Mouse (Mus musculus): Measurements from ENCODE around the gene Relch.
A peak's percentile ranks its signal among the peaks of the same experiment; 100 is the strongest.
"Not testable (repeated sequence)": the region's sequence is repeated elsewhere in the genome, so short reads cannot be mapped to it uniquely, and the experiment has no call there.

Relch gene

DNA sequence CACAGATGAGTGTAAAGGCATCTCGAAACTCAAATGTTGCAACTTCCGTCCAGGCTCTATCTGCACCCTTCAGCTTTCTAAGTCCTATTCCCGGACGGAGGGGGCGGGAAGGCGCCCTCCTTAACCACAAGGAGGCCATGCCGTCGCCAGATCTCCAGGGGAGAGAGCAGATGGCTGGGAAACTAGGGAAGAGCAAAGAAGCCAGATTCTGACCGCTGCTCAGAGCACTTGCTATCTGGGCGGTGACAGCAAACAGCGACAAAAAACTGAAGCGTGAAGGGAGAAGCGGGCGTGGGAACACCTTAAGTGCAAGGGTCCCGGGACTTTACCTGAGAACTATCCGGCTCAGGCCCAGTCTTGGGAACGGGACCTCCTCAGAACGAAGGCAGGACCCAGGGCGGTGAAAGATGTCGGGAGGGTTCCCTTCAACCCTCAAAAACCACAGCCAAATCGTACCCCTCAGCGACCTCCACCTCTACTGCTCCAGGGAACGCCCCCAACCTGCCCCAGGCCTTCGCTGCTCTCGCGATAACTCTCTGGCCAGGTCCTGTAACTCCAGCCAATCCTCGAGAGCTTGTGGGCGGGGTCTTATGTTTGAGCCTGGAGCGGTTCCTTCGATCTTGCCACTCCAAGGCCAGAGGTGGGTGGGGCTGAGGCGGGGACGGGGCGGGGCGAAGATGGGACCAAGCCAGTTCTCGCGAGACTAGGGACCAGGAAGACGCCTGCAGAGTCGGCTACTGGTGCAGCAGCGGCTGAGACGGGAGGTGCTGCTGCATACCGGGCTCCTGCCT lies at the start of gene Relch, which contains the start of gene Pign:
Relch (plus strand) TSS at position 691 of the 791 bp plus-strand sequence.
Pign (minus strand) TSS at position 507 of the 791 bp plus-strand sequence.
- peak; percentile 99 for DNase-seq (ENCODE audit: extremely low spot score)

DNA sequence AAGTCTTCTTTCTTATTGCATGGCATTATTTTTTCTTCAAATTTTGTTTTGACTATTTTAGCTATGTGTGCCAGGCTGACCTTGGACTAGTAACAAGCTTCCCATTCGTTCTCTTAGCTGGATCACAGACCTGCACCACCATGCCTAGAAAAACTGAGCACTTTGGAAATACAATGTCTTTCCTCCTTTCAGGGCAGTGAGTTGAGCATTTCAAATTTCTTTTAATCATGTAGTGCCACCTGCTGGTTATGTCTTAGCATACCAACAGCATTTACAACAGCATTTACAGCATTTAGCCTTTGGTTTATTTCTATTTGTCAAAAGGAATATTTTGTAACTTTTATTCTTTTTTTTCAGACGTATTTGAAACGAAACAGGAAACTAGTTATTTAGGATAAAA lies 33.2 kb upstream of the Relch start:
- peak; percentile 42 for DNase-seq (ENCODE audit: extremely low spot score)

DNA sequence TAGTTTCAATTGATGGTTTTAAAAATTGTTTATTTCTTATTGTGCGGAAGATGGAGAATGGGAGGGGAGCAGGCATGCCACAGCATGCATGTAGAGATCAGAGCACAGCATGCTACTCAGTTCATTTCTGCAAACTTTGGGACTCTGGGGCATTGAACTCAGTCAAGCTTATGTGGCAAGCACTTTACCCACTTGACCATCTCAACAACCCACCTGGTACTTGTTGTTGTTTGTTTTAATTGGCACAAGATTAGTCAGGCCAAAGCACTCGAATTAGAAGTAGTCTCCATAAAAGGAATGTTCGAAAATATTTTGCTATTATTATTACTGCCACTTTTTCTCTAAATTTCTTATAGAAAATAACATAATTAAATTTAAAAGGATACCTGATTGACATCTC lies 19.6 kb upstream of the Relch start:
- no peak for DNase-seq (ENCODE audit: extremely low spot score)

DNA sequence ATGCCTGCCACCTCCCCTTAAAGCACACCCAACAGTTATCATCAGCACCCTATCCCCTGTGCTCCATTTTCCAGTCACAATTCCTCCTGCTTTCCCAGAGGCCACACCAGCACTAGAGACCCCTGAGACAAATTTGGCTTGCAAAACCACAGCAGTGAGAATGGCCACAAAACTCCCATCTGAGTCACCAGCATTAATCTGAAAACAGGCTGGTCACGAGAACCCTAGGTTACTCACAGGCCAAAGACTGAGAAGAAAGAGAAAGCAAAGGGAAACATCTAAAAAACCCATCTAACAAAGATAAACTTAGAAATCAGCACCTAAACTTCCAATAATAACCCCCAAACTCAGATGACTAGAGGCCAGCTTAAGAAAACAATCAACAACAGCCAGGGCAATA lies 13.0 kb upstream of the Relch start:
- no peak for DNase-seq (ENCODE audit: extremely low spot score)

GRCm38 (mm10) chr1:105653981-105654380 lies 9.7 kb upstream of the Relch start:
- DNase-seq (ENCODE audit: extremely low spot score): no peak

DNA sequence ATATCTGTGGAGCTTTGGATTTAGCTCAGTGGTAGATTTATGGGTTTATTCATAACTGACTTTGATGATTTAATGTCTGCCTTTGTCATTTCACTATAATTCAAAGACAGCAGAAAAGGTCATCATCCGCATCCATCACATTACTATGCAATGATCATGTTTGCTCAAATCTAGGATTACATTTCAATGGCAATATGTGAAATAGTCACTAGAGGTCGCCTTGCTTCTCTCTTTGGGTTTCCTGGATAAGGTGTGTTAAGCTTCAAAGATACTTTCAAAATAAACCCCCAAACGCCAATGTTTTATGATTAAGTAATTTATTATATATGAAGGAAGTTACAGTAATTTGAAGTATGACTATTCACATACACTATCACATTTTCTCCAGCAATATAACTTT lies 3.6 kb upstream of the Relch start:
- DNase-seq (ENCODE audit: extremely low spot score): no peak

- DNase-seq (ENCODE audit: extremely low spot score): no peak
Observed at GRCm38 (mm10) chr1:105662820-105663170, 866 bp upstream of the Relch start.

DNA sequence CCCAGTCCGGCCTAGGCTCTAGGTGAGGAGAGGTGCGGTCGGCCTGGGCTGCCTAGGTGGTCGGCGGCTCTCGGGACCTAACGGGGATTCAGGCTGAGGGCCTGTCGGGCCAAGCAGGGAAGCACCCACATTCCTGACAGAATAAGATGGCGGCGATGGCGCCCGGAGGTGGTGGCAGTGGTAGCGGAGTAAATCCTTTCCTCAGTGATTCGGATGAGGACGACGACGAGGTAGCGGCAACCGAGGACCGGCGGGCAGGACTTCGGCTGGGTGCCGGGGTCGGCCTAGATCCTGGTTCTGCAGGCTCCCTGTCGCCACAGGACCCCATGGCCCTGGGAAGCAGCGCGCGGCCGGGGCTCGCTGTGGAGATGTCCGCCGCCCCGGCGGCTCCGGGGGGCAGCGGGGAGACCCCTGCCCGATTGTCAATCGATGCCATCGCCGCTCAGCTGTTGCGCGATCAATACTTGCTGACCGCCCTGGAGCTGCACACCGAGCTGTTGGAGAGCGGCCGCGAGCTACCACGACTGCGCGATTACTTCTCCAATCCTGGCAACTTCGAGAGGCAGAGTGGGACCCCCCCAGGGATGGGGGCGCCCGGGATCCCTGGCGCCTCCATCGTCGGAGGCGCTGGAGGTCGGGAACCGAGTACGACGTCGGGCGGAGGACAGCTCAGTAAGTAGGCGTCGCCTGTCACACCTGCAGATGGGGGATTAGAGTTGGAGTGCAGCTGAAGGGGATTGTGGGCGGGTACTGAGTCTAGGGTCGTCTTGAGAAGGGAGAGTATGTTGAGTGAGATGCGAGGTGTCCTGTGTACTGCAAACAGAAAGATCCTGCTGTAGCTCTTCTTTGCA lies 526 bp downstream of the Relch start:
- DNase-seq (ENCODE audit: extremely low spot score): peak; percentile 20

GRCm38 (mm10) chr1:105669700-105670099 lies 6.0 kb downstream of the Relch start:
- no peak for DNase-seq (ENCODE audit: extremely low spot score)

- no peak for DNase-seq (ENCODE audit: extremely low spot score)
Observed at GRCm38 (mm10) chr1:105674763-105675162, 11.1 kb downstream of the Relch start.

GRCm38 (mm10) chr1:105680587-105680986 lies 16.9 kb downstream of the Relch start:
- DNase-seq (ENCODE audit: extremely low spot score): no peak

- DNase-seq (ENCODE audit: extremely low spot score): no peak
Observed at GRCm38 (mm10) chr1:105685501-105685900, 21.8 kb downstream of the Relch start.

GRCm38 (mm10) chr1:105695581-105695980 lies 31.9 kb downstream of the Relch start:
- DNase-seq (ENCODE audit: extremely low spot score): no peak

- DNase-seq (ENCODE audit: extremely low spot score): no peak
Observed at GRCm38 (mm10) chr1:105700984-105701530, 37.4 kb downstream of the Relch start.

DNA sequence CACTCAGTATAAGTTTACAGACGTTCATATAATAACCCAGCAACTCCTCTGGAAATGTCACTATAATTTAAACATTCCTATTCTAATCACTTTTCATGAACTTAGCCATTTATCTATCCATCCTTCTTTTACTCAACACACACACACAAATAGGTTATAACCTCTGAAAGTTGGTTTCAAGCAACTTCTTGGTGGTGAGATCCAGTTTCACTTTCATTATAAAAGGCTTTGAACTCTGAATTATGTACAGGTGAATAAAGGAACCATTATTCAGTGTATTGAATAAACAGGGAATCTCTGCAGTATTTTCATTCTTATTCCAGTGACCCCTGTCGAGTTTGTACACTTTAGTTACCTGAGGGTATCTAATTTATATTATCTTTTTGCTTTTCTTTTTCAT lies 45.8 kb downstream of the Relch start:
- DNase-seq (ENCODE audit: extremely low spot score): no peak

- no peak for DNase-seq (ENCODE audit: extremely low spot score)
Observed at GRCm38 (mm10) chr1:105711227-105711626, 47.6 kb downstream of the Relch start.

DNA sequence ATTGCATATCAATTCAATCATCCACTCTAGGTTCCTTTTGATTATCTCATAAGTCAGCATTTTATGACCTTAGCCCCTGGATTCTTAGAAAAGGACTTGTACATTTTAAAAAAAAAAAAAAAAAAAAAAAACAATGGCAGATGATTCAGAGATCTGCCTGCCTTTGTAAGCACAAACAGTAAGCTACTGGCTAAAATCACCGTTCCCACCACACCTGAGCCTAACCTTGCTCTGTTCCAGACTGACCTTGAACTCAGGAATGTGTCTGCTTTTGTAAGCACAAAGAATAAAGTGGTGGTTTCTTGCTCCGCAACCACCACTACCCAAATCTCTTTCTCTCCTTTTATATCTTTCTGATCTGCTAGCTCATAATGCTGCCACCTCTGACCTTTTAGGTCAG lies 49.2 kb downstream of the Relch start:
- DNase-seq (ENCODE audit: extremely low spot score): no peak

DNA sequence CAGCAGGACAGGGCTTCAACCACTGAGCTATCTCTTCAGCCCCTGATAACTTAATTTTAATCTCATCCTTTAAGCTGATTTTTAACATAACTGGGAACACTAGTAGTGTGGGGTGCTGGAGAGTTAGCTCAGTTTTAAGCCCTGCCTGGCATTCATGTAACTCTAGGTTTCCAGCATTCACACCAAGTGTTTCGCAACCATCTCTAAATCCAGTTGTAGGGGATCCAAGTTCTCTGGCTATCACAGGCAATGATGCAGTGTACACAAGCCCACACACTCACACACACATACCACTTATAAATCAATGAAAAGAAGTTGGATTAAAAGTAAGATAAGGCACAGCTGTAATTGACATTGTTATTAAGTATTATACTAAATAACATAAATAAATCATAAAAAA lies 54.7 kb downstream of the Relch start:
- no peak for DNase-seq (ENCODE audit: extremely low spot score)

DNA sequence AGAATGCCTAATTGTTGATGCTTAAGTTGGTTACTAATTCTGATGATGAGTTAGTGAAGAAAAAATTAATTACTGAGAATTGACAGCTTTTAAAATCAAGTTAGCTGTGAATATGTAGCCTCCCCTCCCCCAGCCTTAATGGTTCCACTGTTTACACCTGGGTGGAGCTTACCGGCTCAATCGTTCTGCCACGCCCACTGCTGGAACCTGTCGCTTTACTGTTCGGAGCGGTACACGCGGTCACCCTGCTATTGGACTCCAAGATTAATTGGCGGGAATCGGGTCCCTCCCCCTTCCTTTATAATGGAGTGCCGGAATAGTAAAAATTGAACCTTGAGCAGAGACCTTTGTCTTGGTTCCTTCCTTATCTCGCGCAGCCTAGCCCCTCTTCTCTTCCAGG lies 65.6 kb downstream of the Relch start:
- DNase-seq (ENCODE audit: extremely low spot score): not testable (repeated sequence)

DNA sequence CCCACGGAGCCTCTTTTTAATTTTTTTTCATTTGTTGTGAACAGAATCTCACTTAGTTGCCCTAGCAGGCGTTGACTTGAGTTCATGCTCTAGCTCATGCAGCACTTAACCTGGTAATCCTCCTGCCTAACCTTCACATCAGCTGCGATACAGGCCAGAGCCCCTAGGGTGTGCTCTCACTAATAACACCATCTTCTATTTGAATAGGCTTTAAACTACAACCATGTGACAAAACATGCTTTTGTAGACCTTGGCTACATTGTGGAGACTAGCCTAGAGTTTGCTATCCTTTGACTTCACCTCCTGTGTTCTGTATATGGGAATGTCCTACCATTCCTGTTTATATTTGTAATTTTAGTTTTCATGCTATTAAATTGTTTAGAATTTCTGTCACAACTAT lies 71.7 kb downstream of the Relch start:
- DNase-seq (ENCODE audit: extremely low spot score): no peak

DNA sequence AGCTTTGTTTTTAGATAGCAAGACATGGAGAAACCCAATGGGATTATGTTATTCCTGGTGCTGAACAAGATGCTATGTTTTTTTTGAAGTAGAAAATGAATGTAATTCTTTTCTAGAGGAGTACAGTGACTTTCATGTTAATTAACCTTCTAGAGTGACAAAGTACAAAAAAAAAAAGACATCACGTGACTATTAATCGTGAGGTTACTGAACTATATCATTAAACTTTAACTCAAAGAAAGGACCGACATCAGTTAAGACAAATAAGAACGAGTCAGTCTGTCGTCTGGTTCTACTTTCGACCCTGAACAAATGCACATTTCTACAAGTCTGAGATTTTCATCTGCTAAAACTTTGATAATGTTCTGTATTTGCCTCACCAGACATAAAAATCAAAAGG lies 74.7 kb downstream of the Relch start:
- no peak for DNase-seq (ENCODE audit: extremely low spot score)

GRCm38 (mm10) chr1:105739493-105739892 lies 75.8 kb downstream of the Relch start:
- DNase-seq (ENCODE audit: extremely low spot score): no peak

DNA sequence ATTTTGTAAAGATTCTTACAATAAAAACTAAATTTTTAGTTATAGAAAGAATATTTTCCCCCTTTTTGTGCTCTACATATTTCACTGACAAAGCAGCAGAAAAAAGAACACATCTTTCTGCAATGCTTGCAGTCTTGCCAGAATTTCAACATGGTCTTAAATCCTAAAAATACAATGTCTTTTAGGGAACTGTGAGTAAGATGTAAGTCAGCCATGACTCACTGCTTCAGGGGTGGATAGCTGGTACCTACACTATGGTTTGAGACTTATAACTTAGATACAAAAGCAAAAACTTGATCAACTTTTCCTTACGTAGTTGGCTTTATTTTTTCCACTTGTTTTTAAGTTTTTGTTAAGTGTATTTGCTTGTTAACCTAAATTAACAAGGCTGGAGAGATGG lies 78.8 kb downstream of the Relch start:
- DNase-seq (ENCODE audit: extremely low spot score): no peak

Measured in embryo, embryonic 9.5 days (tissue).